Mouse (Mus musculus) neural tube, embryonic 11.5 days (tissue): Measurements from ENCODE around the gene Mup3. TPM values are rescaled to one million over a fixed set of nuclear protein-coding genes. Genes with fewer than 3 reads are reported as not detected.
"Not testable (repeated sequence)": the region's sequence is repeated elsewhere in the genome, so short reads cannot be mapped to it uniquely, and the experiment has no call there.

Experiments
- ATAC-seq: fragments of 200-750 bp; cut with Nextera tagmentation; 2 replicates; pipeline ENCODE4 v1.8.0; 2017; ENCODE audit warnings: moderate number of reproducible peaks, mild to moderate bottlenecking, moderate TSS enrichment, moderate library complexity; ENCODE audit not compliant: insufficient read depth, low FRiP score, low TSS enrichment
- DNase-seq: peaks from one replicate; pipeline ENCODE4 v3.0.0-alpha.2; 2015; ENCODE audit warnings: low spot score
- H3K27ac ChIP-seq: fragments of 300-500 bp; sonication (generic); 2 replicates; pipeline ENCODE4 v1.5.1; 2014; ENCODE audit warnings: low read depth, mild to moderate bottlenecking, low read length
- H3K27me3 ChIP-seq: fragments of 300-500 bp; sonication (generic); 2 replicates; pipeline ENCODE4 v1.6.1; 2014; ENCODE audit warnings: mild to moderate bottlenecking, low read length, mixed read lengths; ENCODE audit not compliant: control insufficient read depth, insufficient read depth
- H3K36me3 ChIP-seq: fragments of 300-500 bp; sonication (generic); 2 replicates; pipeline ENCODE4 v1.6.1; 2014; ENCODE audit warnings: mild to moderate bottlenecking, low read length, moderate library complexity, mixed read lengths; ENCODE audit not compliant: control insufficient read depth, insufficient read depth
- H3K4me1 ChIP-seq: fragments of 300-500 bp; sonication (generic); 2 replicates; pipeline ENCODE4 v1.6.1; 2014; ENCODE audit warnings: low read length, mixed read lengths; ENCODE audit not compliant: control insufficient read depth, insufficient read depth
- H3K4me2 ChIP-seq: fragments of 300-500 bp; sonication (generic); 2 replicates; pipeline ENCODE4 v1.6.1; 2014; ENCODE audit warnings: low read depth, mild to moderate bottlenecking, moderate library complexity
- H3K4me3 ChIP-seq: fragments of 300-500 bp; sonication (generic); 2 replicates; pipeline ENCODE4 v1.5.1; 2014; ENCODE audit warnings: low read depth, low read length
- H3K9ac ChIP-seq: fragments of 300-500 bp; sonication (generic); 2 replicates; pipeline ENCODE4 v1.6.1; 2014; ENCODE audit warnings: mild to moderate bottlenecking, low read length
- H3K9me3 ChIP-seq: fragments of 300-500 bp; sonication (generic); 2 replicates; pipeline ENCODE4 v1.6.1; 2016; ENCODE audit warnings: low read length; ENCODE audit not compliant: control insufficient read depth
- WGBS: fragments of 180-500 bp; shearing (Covaris S2); extraction: QIAGEN DNeasy Blood & Tissue Kit; methylation state at CpG from one replicate; pipeline ENCODE4 v1.1.7; 2014; 5-methylcytosine and 5-hydroxymethylcytosine counted together
- polyA plus RNA-seq: library from polyadenylated mRNA; unstranded; fragments of >200 nt; fragmentation: Nextera tagmentation; extraction: Ambion mirVana; gene quantifications from 2 replicates; pipeline ENCODE4 v1.2.1, GENCODE M21; 2014

Mup3 gene
- polyA plus RNA-seq: not detected in 2 replicates

- Histone ChIP-seq H3K4me1 (no peaks in the 10 kb centered on the region), H3K9ac (no peak within 1 kb of the TSS), H3K27me3 (no peaks in the 10 kb centered on the region), H3K36me3 (no peaks in the 10 kb centered on the region), H3K27ac (no peak within 1 kb of the TSS), H3K4me3 (no peak within 1 kb of the TSS), H3K4me2 (no peak within 1 kb of the TSS), H3K9me3 (no peaks in the 10 kb centered on the region)
- ATAC-seq (no peak), DNase-seq (no peak)
- WGBS: 83% methylated on average over 2 of the region's 2 CpGs
Measured at GRCm38 (mm10) chr4:62087241-62087640, at the start of gene Mup3. TSS of gene Mup3 (minus strand) at chr4:62087342.

GRCm38 (mm10) chr4:62133706-62134105, 46.6 kb upstream of the Mup3 start:
- no peak for ATAC-seq
- Histone ChIP-seq H3K4me2 (no peak overlapping the region), H3K9ac (no peak overlapping the region), H3K9me3 (0 out of 2 replicates have a peak, but pooled peaks cover 2% of the 10 kb centered on the region), H3K27ac (no peak overlapping the region), H3K4me1 (no peaks in the 10 kb centered on the region), H3K27me3 (no peaks in the 10 kb centered on the region), H3K36me3 (no peaks in the 10 kb centered on the region), H3K4me3 (no peak overlapping the region)
- no peak for DNase-seq
- WGBS: 70% methylated on average over 7 of the region's 7 CpGs

GRCm38 (mm10) chr4:62103366-62103765, 16.2 kb upstream of the Mup3 start:
- H3K36me3 ChIP-seq, H3K27ac ChIP-seq, H3K4me3 ChIP-seq, H3K4me1 ChIP-seq, H3K9me3 ChIP-seq, H3K4me2 ChIP-seq, H3K9ac ChIP-seq, DNase-seq, ATAC-seq, H3K27me3 ChIP-seq: not testable (repeated sequence)
- WGBS: no CpG with 5 or more reads among the region's 2 CpGs

- Histone ChIP-seq H3K4me3 (no peak overlapping the region), H3K4me2 (no peak overlapping the region), H3K27ac (no peak overlapping the region), H3K36me3 (no peaks in the 10 kb centered on the region), H3K9ac (no peak overlapping the region), H3K4me1 (no peaks in the 10 kb centered on the region), H3K9me3 (no peaks in the 10 kb centered on the region), H3K27me3 (no peaks in the 10 kb centered on the region)
- no peak for ATAC-seq
- 86% methylated on average over 2 of the region's 2 CpGs for WGBS
- DNase-seq: no peak
Measured at GRCm38 (mm10) chr4:62087953-62088352, 811 bp upstream of the Mup3 start.

GRCm38 (mm10) chr4:62082755-62083154, 4.4 kb downstream of the Mup3 start:
- no peak for ATAC-seq
- no peaks in the 10 kb centered on the region for H3K36me3 ChIP-seq
- DNase-seq: no peak
- no peak overlapping the region for H3K4me2 ChIP-seq
- H3K27ac ChIP-seq: no peak overlapping the region
- H3K9me3 ChIP-seq: no peaks in the 10 kb centered on the region
- no peaks in the 10 kb centered on the region for H3K27me3 ChIP-seq
- H3K9ac ChIP-seq: no peak overlapping the region
- H3K4me3 ChIP-seq: no peak overlapping the region
- no peaks in the 10 kb centered on the region for H3K4me1 ChIP-seq

GRCm38 (mm10) chr4:62075126-62075525, 12.0 kb downstream of the Mup3 start:
- Histone ChIP-seq H3K27me3 (no peaks in the 10 kb centered on the region), H3K4me3 (no peak overlapping the region), H3K4me1 (no peaks in the 10 kb centered on the region), H3K36me3 (no peaks in the 10 kb centered on the region), H3K27ac (no peak overlapping the region), H3K9ac (no peak overlapping the region), H3K4me2 (no peak overlapping the region), H3K9me3 (no peaks in the 10 kb centered on the region)
- DNase-seq: no peak
- 70% methylated on average over 3 of the region's 3 CpGs for WGBS
- no peak for ATAC-seq

- H3K4me2 ChIP-seq, H3K9me3 ChIP-seq, H3K27me3 ChIP-seq, H3K4me3 ChIP-seq, DNase-seq, H3K4me1 ChIP-seq, H3K9ac ChIP-seq, ATAC-seq, H3K27ac ChIP-seq, H3K36me3 ChIP-seq: not testable (repeated sequence)
- WGBS: 80% methylated on average over 2 of the region's 2 CpGs
Measured at GRCm38 (mm10) chr4:62054780-62055179, 32.4 kb downstream of the Mup3 start.

GRCm38 (mm10) chr4:62054058-62054457, 33.1 kb downstream of the Mup3 start, which contains the start of gene Mup20:
TSS of gene Mup20 (minus strand) at chr4:62054158.
- not testable (repeated sequence) for DNase-seq, H3K9ac ChIP-seq, H3K27ac ChIP-seq, H3K4me2 ChIP-seq, H3K36me3 ChIP-seq, H3K27me3 ChIP-seq, H3K4me1 ChIP-seq, H3K4me3 ChIP-seq, H3K9me3 ChIP-seq, ATAC-seq
- WGBS: 82% methylated on average over 2 of the region's 3 CpGs
